Mouse (Mus musculus): ENCODE measurements around the gene Myh7.

DNA sequence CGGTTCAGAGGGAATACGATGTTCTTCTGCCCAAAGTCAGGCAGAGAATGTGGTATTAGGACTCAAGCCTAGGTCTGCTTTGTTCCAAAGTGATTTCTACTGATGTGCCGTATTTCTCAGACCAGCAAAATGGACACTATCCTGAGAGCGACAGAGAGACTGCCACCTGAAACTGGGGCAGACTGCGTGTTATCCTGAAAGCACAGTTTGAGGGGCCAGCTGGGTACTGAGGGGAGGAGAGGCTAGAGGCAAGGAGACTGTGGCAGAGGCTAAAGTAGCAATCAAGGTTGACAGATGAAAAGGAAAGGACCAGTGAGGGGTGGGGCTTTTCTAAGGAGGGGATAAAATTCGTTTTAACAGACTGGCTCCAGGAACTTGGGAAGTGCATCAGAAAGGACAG, 6.4 kb upstream of the Myh7 start:
- TF ChIP-seq MAX (IDR thresholded peaks at IDR 0.05; ENCODE audit: low read length) (no peak), POLR2A (IDR thresholded peaks at IDR 0.05; ENCODE audit: low read depth, low read length) (no peak), EP300 (IDR thresholded peaks at IDR 0.05; ENCODE audit: low read length) (no peak), HCFC1 (IDR thresholded peaks at IDR 0.05; ENCODE audit: low read depth, low read length) (no peak), ZKSCAN1 (IDR thresholded peaks at IDR 0.05; ENCODE audit: borderline replicate concordance, low read depth, low read length) (no peak), CTCF (conservative IDR thresholded peaks at IDR 0.05 in 1 of 2, IDR thresholded peaks at IDR 0.05 in 1 of 2; ENCODE audit: low read depth in 2 of 2, low read length in 2 of 2) (no peak), TBP (conservative IDR thresholded peaks at IDR 0.05; ENCODE audit: low read depth, low read length) (no peak), RCOR1 (conservative IDR thresholded peaks at IDR 0.05; ENCODE audit: low read depth, low read length) (no peak), MXI1 (IDR thresholded peaks at IDR 0.05; ENCODE audit: low read depth, low read length) (no peak), BHLHE40 (IDR thresholded peaks at IDR 0.05; ENCODE audit: low read depth, low read length) (no peak)

All from CH12.LX (cell line).